Mouse (Mus musculus): Measurements from ENCODE around the gene Mrpl45. TPM values are rescaled to one million over a fixed set of nuclear protein-coding genes. Genes with fewer than 3 reads are reported as not detected.

Mrpl45 gene
- total and polyA plus RNA-seq, 3 experiments = 106 to 153 (median 124) TPM

DNA sequence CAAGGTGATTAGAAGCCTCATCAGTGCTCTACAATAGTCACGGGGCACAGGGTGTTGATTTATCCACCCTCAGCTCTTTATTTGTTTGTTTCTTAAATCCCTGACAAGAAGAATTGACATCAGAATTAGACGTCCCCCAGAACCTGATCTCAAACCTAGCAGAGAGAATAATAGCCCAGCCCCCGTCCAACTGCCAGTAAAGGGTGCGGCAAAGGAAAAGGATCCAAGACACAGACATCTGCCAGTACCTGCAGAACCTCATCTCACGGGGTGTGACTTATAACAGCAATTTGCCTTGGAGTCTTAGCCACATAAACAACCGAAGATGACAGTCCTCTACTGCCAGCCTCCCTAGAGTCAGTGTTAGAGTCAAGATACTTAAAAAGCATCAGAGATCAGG lies 28.5 kb upstream of the Mrpl45 start:
- Histone ChIP-seq H3K4me1 (ENCODE audit: control insufficient read depth in 1 of 2, insufficient read depth in 2 of 2) (peaks cover 12 to 24% of the 10 kb centered on the region in 2 experiments), H3K36me3 (replicated peaks in 1 of 2; ENCODE audit: control insufficient read depth in 1 of 2, insufficient read depth in 1 of 2, low read length in 1 of 2) (no peaks in the 10 kb centered on the region), H3K27me3 (replicated peaks) (no peaks in the 10 kb centered on the region), H3K79me2 (replicated peaks; ENCODE audit: control insufficient read depth, extremely low read depth, insufficient read depth, poor library complexity, severe bottlenecking) (no peaks in the 10 kb centered on the region), H3K4me2 (ENCODE audit: insufficient read depth, low read depth, poor library complexity, severe bottlenecking) (no peak overlapping the region), H3K9ac (ENCODE audit: insufficient read depth, low read depth) (no peak overlapping the region), H3K27ac (ENCODE audit: insufficient read depth, low read depth) (no peak overlapping the region), H3K9me3 (replicated peaks; ENCODE audit: low read length) (no peaks in the 10 kb centered on the region), H3K4me3 (replicated peaks in 1 of 3; ENCODE audit: low read depth in 2 of 3, low read length in 2 of 3, poor library complexity in 1 of 3) (no peak overlapping the region)
- dilution Hi-C loops (cut with MboI; ENCODE audit: extremely low pct_ligation_motif_present, extremely low pct_unique_long_range_greater_than_20kb, low sequenced_read_pairs) = no loop called here
- TF ChIP-seq MAZ (IDR thresholded peaks at IDR 0.05; ENCODE audit: low read depth, low read length) (no peak), TBP (conservative IDR thresholded peaks at IDR 0.05; ENCODE audit: low read depth, low read length) (no peak), MEF2A (IDR thresholded peaks at IDR 0.05; ENCODE audit: borderline replicate concordance, low read depth, low read length) (no peak), POLR2AphosphoS2 (IDR thresholded peaks at IDR 0.05; ENCODE audit: low read depth, low read length) (no peak), CHD2 (IDR thresholded peaks at IDR 0.05; ENCODE audit: low read length) (no peak), USF1 (IDR thresholded peaks at IDR 0.05; ENCODE audit: low read depth, low read length) (no peak), ZNF384 (IDR thresholded peaks at IDR 0.05; ENCODE audit: low read depth, low read length) (no peak), UBTF (IDR thresholded peaks at IDR 0.05; ENCODE audit: low read depth, low read length) (no peak), PAX5 (IDR thresholded peaks at IDR 0.05; ENCODE audit: low read length) (no peak), RAD21 (IDR thresholded peaks at IDR 0.05; ENCODE audit: low read depth, low read length) (no peak), ETS1 (conservative IDR thresholded peaks at IDR 0.05; ENCODE audit: low read depth, low read length) (no peak)
- no peak for DNase-seq (ENCODE audit: extremely low read depth)
- in situ Hi-C loops (cut with MboI; ENCODE audit: low pct_ligation_motif_present, low pct_unique_long_range_greater_than_20kb, low sequenced_read_pairs) = no loop called here

DNA sequence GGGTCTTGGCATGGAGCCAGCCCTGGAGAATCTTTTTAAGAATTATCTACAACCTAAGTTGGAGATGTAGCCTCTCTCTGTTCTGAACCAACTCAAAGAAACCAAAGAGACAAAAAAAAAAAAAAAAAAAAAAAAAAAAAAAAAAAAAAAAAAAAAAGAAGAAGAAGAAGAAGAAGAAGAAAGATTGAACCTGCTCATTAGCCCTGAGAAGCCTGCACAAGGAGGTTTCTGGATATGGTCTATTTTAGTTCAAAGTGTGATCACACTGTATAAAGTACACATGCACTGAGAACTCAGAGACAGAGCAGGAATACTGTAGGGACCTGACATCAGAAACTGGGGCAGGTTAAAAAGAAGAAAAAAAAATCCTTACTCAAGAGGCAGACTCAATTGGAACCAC lies 27.9 kb upstream of the Mrpl45 start:
- Histone ChIP-seq H3K27me3 (replicated peaks) (no peaks in the 10 kb centered on the region), H3K79me2 (replicated peaks; ENCODE audit: control insufficient read depth, extremely low read depth, insufficient read depth, poor library complexity, severe bottlenecking) (no peaks in the 10 kb centered on the region), H3K4me3 (replicated peaks in 1 of 3; ENCODE audit: low read depth in 2 of 3, low read length in 2 of 3, poor library complexity in 1 of 3) (no peak overlapping the region), H3K27ac (ENCODE audit: insufficient read depth, low read depth) (no peak overlapping the region), H3K4me2 (ENCODE audit: insufficient read depth, low read depth, poor library complexity, severe bottlenecking) (no peak overlapping the region), H3K9ac (ENCODE audit: insufficient read depth, low read depth) (no peak overlapping the region), H3K4me1 (ENCODE audit: control insufficient read depth in 1 of 2, insufficient read depth in 2 of 2) (peaks cover 12 to 24% of the 10 kb centered on the region in 2 experiments), H3K9me3 (replicated peaks; ENCODE audit: low read length) (peaks cover 1% of the 10 kb centered on the region), H3K36me3 (replicated peaks in 1 of 2; ENCODE audit: control insufficient read depth in 1 of 2, insufficient read depth in 1 of 2, low read length in 1 of 2) (no peaks in the 10 kb centered on the region)
- TF ChIP-seq ZNF384 (IDR thresholded peaks at IDR 0.05; ENCODE audit: low read depth, low read length) (peak; percentile 90), POLR2AphosphoS2 (IDR thresholded peaks at IDR 0.05; ENCODE audit: low read depth, low read length) (no peak)
- in situ Hi-C loops (cut with MboI; ENCODE audit: low pct_ligation_motif_present, low pct_unique_long_range_greater_than_20kb, low sequenced_read_pairs) = no loop called here
- dilution Hi-C loops (cut with MboI; ENCODE audit: extremely low pct_ligation_motif_present, extremely low pct_unique_long_range_greater_than_20kb, low sequenced_read_pairs) = no loop called here
- no peak for DNase-seq (ENCODE audit: extremely low read depth)
